Mouse (Mus musculus) lung, postnatal 0 days (tissue): ENCODE data around the gene Apobr.

Experiments used
- CTCF ChIP-seq: IDR thresholded peaks from 2 replicates; pipeline ENCODE4 v1.5.1; 2016; ENCODE audit warnings: antibody characterized with exemption, mild to moderate bottlenecking
- EP300 ChIP-seq: IDR thresholded peaks from 2 replicates; pipeline ENCODE4 v1.6.1; 2016; ENCODE audit warnings: antibody characterized with exemption, mild to moderate bottlenecking, control low read depth

- TF ChIP-seq CTCF: no peak
- TF ChIP-seq EP300: no peak
Measured at GRCm38 (mm10) chr7:126619559-126620275, 35.0 kb downstream of the Apobr start.
